In the genomic region with DNA sequence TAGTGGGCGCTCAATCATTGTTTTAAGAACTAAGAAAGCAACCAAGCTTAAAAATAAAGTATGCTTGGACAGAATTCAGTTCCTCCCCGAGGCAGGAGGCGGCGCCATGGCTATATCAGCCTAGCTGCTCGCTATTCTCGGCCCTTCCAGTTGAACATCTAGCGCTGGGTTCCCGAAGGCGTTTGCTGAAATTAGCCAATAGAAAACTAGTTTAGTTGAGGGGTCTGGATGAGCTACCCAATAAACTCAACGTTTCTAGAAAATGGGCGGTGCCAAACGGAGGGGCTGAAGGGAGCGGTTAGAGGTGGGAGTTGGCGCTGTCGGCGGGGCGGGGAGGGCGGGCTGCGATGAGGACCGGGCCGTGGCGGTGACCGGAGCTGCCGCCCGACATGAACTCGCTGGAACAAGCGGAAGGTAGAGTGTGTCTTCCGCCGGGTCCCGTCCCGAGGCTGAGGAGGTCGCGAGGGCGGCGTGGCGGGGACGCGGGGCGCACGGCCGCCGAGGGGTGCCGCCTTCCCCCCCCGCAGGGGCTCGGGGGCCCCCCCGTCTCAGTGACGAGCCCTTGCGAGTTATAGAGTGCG, we compare ENCODE assay signal across 8 mouse cellular contexts. TPM values are rescaled to one million over a fixed set of nuclear protein-coding genes. Genes with fewer than 3 reads are reported as not detected.
A peak's percentile ranks its signal among the peaks of the same experiment; 100 is the strongest.
DNase-seq lines count a peak whose midpoint lies in the region; ATAC-seq and TF ChIP-seq lines count a peak whose summit lies in the region.

Gene Cnep1r1, plus strand, starts transcription at position 314 of the 581 bp plus-strand sequence.

- H3K4me3 ChIP-seq in embryonic facial prominence, embryonic 14.5 days (ENCODE audit: low read depth, low read length), result peak within 1 kb of the TSS; percentile 94
- H3K4me3 ChIP-seq in heart, adult 2 months, result peak within 1 kb of the TSS; percentile 99
- H3K4me3 ChIP-seq in limb, embryonic 13.5 days, result peak within 1 kb of the TSS; percentile 96
- H3K4me3 ChIP-seq in midbrain, embryonic 16.5 days (ENCODE audit: low read depth, low read length), result peak within 1 kb of the TSS; percentile 92

- H3K9ac ChIP-seq in embryonic facial prominence, embryonic 14.5 days (ENCODE audit: low read depth, low read length), result peak within 1 kb of the TSS; percentile 97
- H3K9ac ChIP-seq in heart, adult 2 months (ENCODE audit: low read depth, low read length), result peak within 1 kb of the TSS; percentile 83
- H3K9ac ChIP-seq in limb, embryonic 13.5 days, result peak within 1 kb of the TSS; percentile 97
- peak within 1 kb of the TSS; percentile 90 for H3K9ac ChIP-seq in midbrain, embryonic 16.5 days (ENCODE audit: low read depth, low read length)

- peak; percentile 99 for DNase-seq in 3T3-L1 (ENCODE audit: low read depth, low spot score)
- peak; percentile 54 to 78 for DNase-seq in adrenal gland, postnatal 4 days (ENCODE audit: low spot score in 2 of 2)
- peak; percentile 98 for DNase-seq in embryonic facial prominence, embryonic 14.5 days (ENCODE audit: low spot score)
- DNase-seq in heart, adult 2 months, result peak; percentile 88 to 93
- DNase-seq in kidney, adult 8-10 months, result peak; percentile 96 to 98
- peak; percentile 88 to 94 for DNase-seq in spleen, postnatal 10 days (ENCODE audit: low spot score in 2 of 2)

- peak; percentile 53 for TF ChIP-seq POLR2A in heart, adult 2 months (IDR thresholded peaks at IDR 0.05; ENCODE audit: insufficient read depth, low read depth, low read length)

- H3K79me2 ChIP-seq in heart, adult 2 months (replicated peaks; ENCODE audit: control insufficient read depth, insufficient read depth, low read length), result peaks cover 1% of the 10 kb centered on the region; the same call in 1 of the 2 replicates

- peaks cover 26% of the 10 kb centered on the region for H3K36me3 ChIP-seq in embryonic facial prominence, embryonic 14.5 days (ENCODE audit: control insufficient read depth, insufficient read depth, low read length)
- H3K36me3 ChIP-seq in heart, adult 2 months (ENCODE audit: control insufficient read depth, insufficient read depth, low read length), result no peaks in the 10 kb centered on the region; the same call in 1 of the 2 replicates
- peaks cover 22% of the 10 kb centered on the region for H3K36me3 ChIP-seq in limb, embryonic 13.5 days
- peaks cover 10% of the 10 kb centered on the region for H3K36me3 ChIP-seq in midbrain, embryonic 16.5 days (ENCODE audit: control insufficient read depth, insufficient read depth, low read length)

- peak; percentile 100 for ATAC-seq in embryonic facial prominence, embryonic 14.5 days (ENCODE audit: low read depth)
- ATAC-seq in limb, embryonic 13.5 days (ENCODE audit: low FRiP score, low read depth), result peak; percentile 99
- peak; percentile 100 for ATAC-seq in midbrain, embryonic 16.5 days

- peak within 1 kb of the TSS; percentile 73 for H3K4me2 ChIP-seq in embryonic facial prominence, embryonic 14.5 days (ENCODE audit: low read depth, low read length)
- peak within 1 kb of the TSS; percentile 79 for H3K4me2 ChIP-seq in limb, embryonic 13.5 days (replicated peaks)
- H3K4me2 ChIP-seq in midbrain, embryonic 16.5 days (ENCODE audit: low read length), result peak within 1 kb of the TSS; percentile 85

- no peaks in the 10 kb centered on the region for H3K9me3 ChIP-seq in embryonic facial prominence, embryonic 14.5 days (ENCODE audit: control insufficient read depth, low read length)
- no peaks in the 10 kb centered on the region for H3K9me3 ChIP-seq in limb, embryonic 13.5 days
- H3K9me3 ChIP-seq in midbrain, embryonic 16.5 days (replicated peaks; ENCODE audit: control insufficient read depth, low read length, poor library complexity, severe bottlenecking), result no peaks in the 10 kb centered on the region

- no peaks in the 10 kb centered on the region for H3K27me3 ChIP-seq in embryonic facial prominence, embryonic 14.5 days (replicated peaks; ENCODE audit: control insufficient read depth, insufficient read depth, low read length)
- no peaks in the 10 kb centered on the region for H3K27me3 ChIP-seq in heart, adult 2 months (ENCODE audit: control insufficient read depth, insufficient read depth, low read length)
- no peaks in the 10 kb centered on the region for H3K27me3 ChIP-seq in limb, embryonic 13.5 days
- no peaks in the 10 kb centered on the region for H3K27me3 ChIP-seq in midbrain, embryonic 16.5 days (ENCODE audit: control insufficient read depth, insufficient read depth, low read depth, low read length)

- intact Hi-C loops in heart, adult 2 months (cut with DNase I), result loop anchor here (2.0 to 10.0 kb wide), 4 partner anchors 18 to 246 kb away; partner anchors contain the start of genes Brd7 and Heatr3

- TF ChIP-seq EP300 in heart, adult 2 months (IDR thresholded peaks at IDR 0.05; ENCODE audit: insufficient read depth, low read depth, low read length), result 0 out of 2 replicates have a peak, but pooled peaks have one; percentile 41

- peak within 1 kb of the TSS; percentile 78 for H3K27ac ChIP-seq in embryonic facial prominence, embryonic 14.5 days (replicated peaks; ENCODE audit: low read depth, low read length)
- peak within 1 kb of the TSS; percentile 94 for H3K27ac ChIP-seq in heart, adult 2 months
- H3K27ac ChIP-seq in limb, embryonic 13.5 days, result peak within 1 kb of the TSS; percentile 73; the same call in 1 of the 2 replicates
- peak within 1 kb of the TSS; percentile 77 for H3K27ac ChIP-seq in midbrain, embryonic 16.5 days (ENCODE audit: low read length)

- peak; percentile 87 for TF ChIP-seq CTCF in heart, adult 2 months (IDR thresholded peaks at IDR 0.05)

- WGBS in embryonic facial prominence, embryonic 14.5 days, result under 1% methylated on average over 30 of the region's 49 CpGs
- under 1% methylated on average over 49 of the region's 49 CpGs for WGBS in heart, adult 2 months
- under 1% methylated on average over 49 of the region's 49 CpGs for WGBS in limb, embryonic 13.5 days
- WGBS in midbrain, embryonic 16.5 days, result under 1% methylated on average over 47 of the region's 49 CpGs

- H3K4me1 ChIP-seq in embryonic facial prominence, embryonic 14.5 days (ENCODE audit: control insufficient read depth, insufficient read depth, low read length), result no peaks in the 10 kb centered on the region; the same call in 1 of the 2 replicates
- H3K4me1 ChIP-seq in heart, adult 2 months (ENCODE audit: control insufficient read depth, insufficient read depth, low read length), result no peaks in the 10 kb centered on the region
- peaks cover 6% of the 10 kb centered on the region for H3K4me1 ChIP-seq in limb, embryonic 13.5 days
- peaks cover 11% of the 10 kb centered on the region for H3K4me1 ChIP-seq in midbrain, embryonic 16.5 days (ENCODE audit: control insufficient read depth, insufficient read depth, low read length)

RNA-seq across cellular contexts. Expression of gene Cnep1r1, which starts in this region (rescaled TPM):
- 10 to 100 TPM; 38.8 to 41.3 TPM for total RNA-seq in adrenal gland, postnatal 4 days (2021)
- polyA plus RNA-seq in embryonic facial prominence, embryonic 14.5 days (2014; fragmentation: Nextera tagmentation; extraction: Ambion mirVana), result 44.3 and 48.3 TPM in 2 replicates
- 10 to 100 TPM; 32.9 to 38.4 TPM for total RNA-seq in heart, adult 2 months (2021)
- polyA plus RNA-seq in heart, adult 2 months (2012; rRNA removed), result 20.0 and 39.6 TPM in 2 replicates
- 63.8 and 65.0 TPM in 2 replicates for polyA plus RNA-seq in limb, embryonic 13.5 days (2015; fragmentation: Nextera tagmentation; extraction: Ambion mirVana)
- polyA plus RNA-seq in midbrain, embryonic 16.5 days (2015; fragmentation: Nextera tagmentation; extraction: Ambion mirVana), result 39.7 and 42.5 TPM in 2 replicates

Comparison
In these comparisons a context has a peak if more than half of its experiments do, and no peak if none do; other contexts are left out.
1. Peak in every context shown above with its lines: DNase-seq, ATAC-seq, H3K4me3 ChIP-seq and H3K27ac ChIP-seq.